Mouse (Mus musculus) hindbrain, embryonic 11.5 days (tissue): ENCODE measurements around the gene Rfxank. TPM values are rescaled to one million over a fixed set of nuclear protein-coding genes. Genes with fewer than 3 reads are reported as not detected.

ENCODE experiments used
- ATAC-seq: fragments of 200-750 bp; cut with Nextera tagmentation; 2 replicates; pipeline ENCODE4 v1.8.0; 2017; ENCODE audit warnings: mild to moderate bottlenecking, moderate TSS enrichment, moderate library complexity; ENCODE audit not compliant: low FRiP score
- DNase-seq: peaks from one replicate; pipeline ENCODE4 v3.0.0-alpha.2; 2015; ENCODE audit warnings: low spot score
- H3K27ac ChIP-seq: fragments of 300-500 bp; sonication (generic); 2 replicates; pipeline ENCODE4 v1.5.1; 2014; ENCODE audit warnings: mild to moderate bottlenecking, low read depth, low read length
- H3K27me3 ChIP-seq: fragments of 300-500 bp; sonication (generic); 2 replicates; pipeline ENCODE4 v1.6.1; 2014; ENCODE audit warnings: mild to moderate bottlenecking, low read length, moderate library complexity, mixed read lengths; ENCODE audit not compliant: control insufficient read depth, insufficient read depth
- H3K36me3 ChIP-seq: fragments of 300-500 bp; sonication (generic); 2 replicates; pipeline ENCODE4 v1.6.1; 2014; ENCODE audit warnings: mild to moderate bottlenecking, low read length, moderate library complexity, mixed read lengths; ENCODE audit not compliant: control insufficient read depth, insufficient read depth
- H3K4me1 ChIP-seq: fragments of 300-500 bp; sonication (generic); replicated peaks from 2 replicates; pipeline ENCODE4 v1.6.1; 2014; ENCODE audit warnings: low read length, mixed read lengths; ENCODE audit not compliant: control insufficient read depth, insufficient read depth
- H3K4me2 ChIP-seq: fragments of 300-500 bp; sonication (generic); replicated peaks from 2 replicates; pipeline ENCODE4 v1.6.1; 2014; ENCODE audit warnings: mild to moderate bottlenecking, low read depth, low read length
- H3K4me3 ChIP-seq: fragments of 300-500 bp; sonication (generic); 2 replicates; pipeline ENCODE4 v1.5.1; 2014; ENCODE audit warnings: low read depth, low read length
- H3K9ac ChIP-seq: fragments of 300-500 bp; sonication (generic); 2 replicates; pipeline ENCODE4 v1.6.1; 2014; ENCODE audit warnings: low read depth, low read length
- H3K9me3 ChIP-seq: fragments of 300-500 bp; sonication (generic); 2 replicates; pipeline ENCODE4 v1.6.1; 2016; ENCODE audit warnings: low read length; ENCODE audit not compliant: control insufficient read depth
- WGBS: fragments of 180-500 bp; shearing (Covaris S2); extraction: QIAGEN DNeasy Blood & Tissue Kit; methylation state at CpG from one replicate; pipeline ENCODE4 v1.1.7; 2014; 5-methylcytosine and 5-hydroxymethylcytosine counted together
- polyA plus RNA-seq: library from polyadenylated mRNA; unstranded; fragments of >200 nt; fragmentation: Nextera tagmentation; extraction: Ambion mirVana; gene quantifications from 2 replicates; pipeline ENCODE4 v1.2.1, GENCODE M21; 2014

The Rfxank gene
- polyA plus RNA-seq, 1 experiment from 2014 or later: 14.6 TPM

DNA sequence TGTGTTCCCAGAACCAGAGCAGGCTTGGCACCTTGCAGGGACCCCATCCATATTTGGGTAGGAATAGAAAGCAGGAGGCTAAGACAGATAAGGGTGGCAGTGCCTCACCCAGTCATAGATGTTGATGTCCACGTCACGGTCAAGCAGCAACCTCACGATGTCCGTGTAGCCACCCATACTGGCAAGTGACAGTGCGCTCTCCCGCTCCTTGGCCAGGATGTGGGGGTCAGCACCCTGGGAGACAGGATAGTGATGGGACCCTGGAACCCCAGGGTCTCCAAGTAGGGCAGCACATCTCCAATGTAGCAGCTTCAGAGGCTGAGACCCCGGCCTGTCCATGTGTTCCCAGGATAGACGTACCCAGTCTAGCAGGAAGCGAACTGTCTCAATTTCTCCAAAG, 4.0 kb downstream of the Rfxank start:
- Histone ChIP-seq H3K4me1 (peaks cover 5% of the 10 kb centered on the region; the same call in 1 of the 2 replicates), H3K27ac (no peak overlapping the region), H3K9ac (no peak overlapping the region), H3K9me3 (no peaks in the 10 kb centered on the region), H3K4me2 (no peak overlapping the region), H3K27me3 (no peaks in the 10 kb centered on the region), H3K4me3 (no peak overlapping the region), H3K36me3 (0 out of 2 replicates have a peak, but pooled peaks cover 6% of the 10 kb centered on the region)
- DNase-seq (no peak), ATAC-seq (no peak)
- 88% methylated on average over 9 of the region's 9 CpGs for WGBS

DNA sequence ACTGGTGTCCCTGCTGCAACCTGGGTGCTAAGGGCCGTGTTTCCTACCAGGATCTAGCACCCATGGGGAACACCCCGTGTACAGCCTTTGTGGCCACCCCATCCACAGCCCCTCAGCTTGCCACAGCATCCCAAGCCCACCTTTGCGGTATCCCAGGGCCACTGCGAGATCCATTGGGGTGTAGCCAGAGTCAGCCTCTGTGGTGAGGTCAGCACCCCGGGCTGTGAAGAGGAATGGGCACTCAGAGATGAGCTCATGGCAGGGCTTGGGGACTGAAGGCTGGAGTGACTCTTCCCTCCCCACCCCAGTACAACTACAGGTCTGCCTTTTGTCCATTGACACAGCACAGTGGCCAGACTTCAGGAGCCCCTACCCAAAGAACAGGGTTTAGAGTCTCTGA, 4.9 kb downstream of the Rfxank start:
- Histone ChIP-seq H3K9ac (no peak overlapping the region), H3K27me3 (no peaks in the 10 kb centered on the region), H3K27ac (no peak overlapping the region), H3K4me2 (no peak overlapping the region), H3K4me3 (no peak overlapping the region), H3K4me1 (peaks cover 5% of the 10 kb centered on the region; the same call in 1 of the 2 replicates), H3K9me3 (no peaks in the 10 kb centered on the region), H3K36me3 (0 out of 2 replicates have a peak, but pooled peaks cover 6% of the 10 kb centered on the region)
- ATAC-seq (no peak), DNase-seq (no peak)
- 91% methylated on average over 5 of the region's 5 CpGs for WGBS

DNA sequence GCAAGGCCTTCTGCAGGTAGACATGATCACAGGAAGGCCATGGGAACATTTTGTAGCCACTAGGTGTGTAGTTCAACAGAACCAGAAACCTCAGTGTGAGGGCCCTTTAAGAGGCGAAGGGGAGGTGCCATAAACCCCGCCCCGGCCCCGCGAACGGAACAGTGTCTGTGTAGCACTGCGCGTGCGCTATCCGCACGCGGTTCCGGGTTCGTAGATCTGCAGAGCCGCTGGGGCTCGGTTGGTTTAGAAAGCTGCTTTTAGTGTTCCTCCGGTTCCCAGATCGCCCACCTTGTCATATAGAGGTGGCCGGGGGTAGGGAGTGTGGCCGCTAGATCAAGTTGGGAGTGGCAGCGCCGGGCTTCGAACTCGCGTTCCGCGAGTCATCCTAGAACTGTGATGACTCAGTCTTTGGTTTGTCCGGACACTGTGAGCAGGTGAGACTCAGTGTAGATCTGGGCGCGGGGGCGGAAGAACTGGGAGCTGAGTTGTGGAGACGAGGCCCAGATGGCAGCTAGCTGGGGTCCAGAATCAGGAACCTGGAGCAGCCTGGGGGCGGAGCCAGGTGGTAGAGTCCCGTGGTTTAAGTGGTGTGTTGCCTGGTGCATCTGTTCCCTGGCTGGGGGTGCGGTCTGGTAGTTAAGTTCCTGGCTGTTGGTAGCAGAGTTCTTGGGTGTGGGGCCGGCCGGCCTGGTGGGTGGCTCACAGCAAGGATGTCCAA, 7.6 kb downstream of the Rfxank start, which contains the start of gene Nr2c2ap:
Nr2c2ap (plus strand) TSS at position 168 of the 718 bp plus-strand sequence.
- 1% methylated on average over 37 of the region's 37 CpGs for WGBS
- Histone ChIP-seq H3K4me3 (peak within 1 kb of the TSS; percentile 79), H3K9ac (peak within 1 kb of the TSS; percentile 65), H3K27me3 (no peaks in the 10 kb centered on the region), H3K9me3 (no peaks in the 10 kb centered on the region), H3K36me3 (0 out of 2 replicates have a peak, but pooled peaks cover 5% of the 10 kb centered on the region), H3K4me2 (peak within 1 kb of the TSS; percentile 69), H3K4me1 (peaks cover 5% of the 10 kb centered on the region; the same call in 1 of the 2 replicates), H3K27ac (no peak within 1 kb of the TSS)
- peak; percentile 93 for DNase-seq
- ATAC-seq: peak; percentile 83

DNA sequence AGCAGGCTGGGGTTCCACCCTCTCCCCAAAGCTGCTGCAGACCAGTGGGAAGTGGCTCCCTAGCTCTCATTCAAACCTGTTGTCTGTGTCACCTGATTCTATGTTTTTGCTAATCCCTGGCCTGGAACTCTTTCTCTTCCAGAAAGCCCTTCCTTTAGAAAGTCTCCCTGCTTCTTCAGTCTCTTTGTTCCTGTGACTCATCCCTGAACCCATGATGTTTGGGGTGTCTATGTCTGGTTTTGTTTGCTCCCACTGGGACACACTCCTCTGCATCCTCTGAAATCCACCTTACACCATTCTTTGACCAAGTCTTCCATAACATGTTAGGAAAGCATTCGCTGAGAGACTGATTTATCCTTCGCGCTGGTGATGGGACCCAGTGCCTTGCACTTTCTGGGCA, 8.9 kb downstream of the Rfxank start:
- ATAC-seq: no peak
- no peak overlapping the region for H3K9ac ChIP-seq
- H3K27ac ChIP-seq: no peak overlapping the region
- H3K4me2 ChIP-seq: no peak overlapping the region
- H3K27me3 ChIP-seq: no peaks in the 10 kb centered on the region
- no peak overlapping the region for H3K4me3 ChIP-seq
- 0 out of 2 replicates have a peak, but pooled peaks cover 4% of the 10 kb centered on the region for H3K36me3 ChIP-seq
- WGBS: 86% methylated on average over 3 of the region's 3 CpGs
- peaks cover 5% of the 10 kb centered on the region; the same call in 1 of the 2 replicates for H3K4me1 ChIP-seq
- H3K9me3 ChIP-seq: no peaks in the 10 kb centered on the region
- no peak for DNase-seq

DNA sequence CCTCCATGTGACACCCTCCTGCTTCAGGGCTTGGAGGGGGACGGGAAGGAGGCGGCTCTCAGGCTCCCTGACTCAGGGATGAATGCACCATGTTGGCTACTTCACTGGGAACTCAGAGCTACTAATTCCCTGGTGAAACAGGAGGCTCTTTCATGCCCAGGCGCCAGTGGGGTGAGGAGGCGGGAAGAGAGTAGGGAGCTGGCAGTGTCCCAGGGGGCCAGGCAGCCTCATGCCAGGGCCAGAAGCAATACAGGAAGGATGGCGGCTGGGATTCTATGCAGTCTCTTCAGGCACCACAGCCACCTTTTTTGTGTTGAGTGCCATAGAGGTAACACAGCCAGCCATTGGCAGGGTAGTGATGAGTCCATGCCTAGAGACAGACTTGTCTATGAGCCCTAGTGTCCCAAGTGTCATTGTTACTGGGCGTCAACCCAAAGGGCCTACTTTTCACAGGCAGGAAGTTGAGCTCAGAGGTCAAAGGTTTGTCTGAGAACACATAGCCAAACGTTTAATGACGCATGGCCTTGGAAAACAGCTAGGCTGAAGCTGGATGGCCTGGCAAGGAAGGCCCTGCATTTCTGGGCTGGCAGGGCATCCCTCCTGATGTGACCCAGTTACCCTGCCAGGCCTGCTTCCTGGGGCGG, 9.5 kb downstream of the Rfxank start:
- no peak overlapping the region for H3K9ac ChIP-seq
- H3K27me3 ChIP-seq: no peaks in the 10 kb centered on the region
- WGBS: 69% methylated on average over 9 of the region's 9 CpGs
- H3K4me3 ChIP-seq: no peak overlapping the region
- no peaks in the 10 kb centered on the region for H3K36me3 ChIP-seq
- peaks cover 5% of the 10 kb centered on the region; the same call in 1 of the 2 replicates for H3K4me1 ChIP-seq
- H3K9me3 ChIP-seq: no peaks in the 10 kb centered on the region
- ATAC-seq (no peak), DNase-seq (no peak)
- H3K4me2 ChIP-seq: no peak overlapping the region
- H3K27ac ChIP-seq: no peak overlapping the region

DNA sequence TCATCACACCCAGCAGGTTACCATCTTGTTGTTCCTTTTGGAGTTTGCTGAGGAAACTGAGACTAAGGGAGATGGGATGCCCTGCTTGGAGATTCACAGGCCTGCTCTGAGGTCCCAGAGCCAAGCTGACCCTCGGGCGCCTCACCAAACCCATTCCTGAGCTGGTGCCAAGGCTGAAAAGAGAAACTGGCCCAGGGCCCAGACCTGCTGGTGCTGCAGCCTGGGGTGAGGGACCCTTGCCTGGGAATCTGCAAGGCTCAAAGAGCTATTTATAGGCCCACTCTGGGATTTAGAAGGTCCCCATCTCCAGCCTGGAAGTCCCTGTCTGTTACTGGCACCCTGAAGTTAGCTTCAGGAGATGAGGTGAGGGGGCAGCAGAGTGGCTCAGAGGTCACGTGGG, 10.5 kb downstream of the Rfxank start:
- Histone ChIP-seq H3K9ac (no peak overlapping the region), H3K4me3 (no peak overlapping the region)
- no peak for ATAC-seq

DNA sequence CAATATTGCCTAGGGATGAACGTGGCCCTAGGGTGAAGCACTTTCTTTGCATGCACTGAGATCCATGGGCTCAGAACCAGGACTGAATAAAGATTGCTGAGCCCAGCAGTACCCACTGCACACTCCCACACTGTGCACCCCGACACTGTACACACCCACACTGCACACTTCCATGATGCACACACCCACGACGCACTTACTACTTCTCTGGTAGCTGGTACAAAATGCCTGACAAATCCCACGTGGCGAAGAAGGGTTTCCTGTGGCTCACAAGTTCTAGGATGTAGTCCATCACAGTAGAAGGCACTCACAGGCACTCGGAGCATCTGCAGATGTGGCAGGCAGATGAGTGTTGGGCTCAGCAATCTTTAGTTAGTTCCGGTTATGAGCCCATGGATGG, 14.0 kb downstream of the Rfxank start:
- no peak for ATAC-seq
- no peaks in the 10 kb centered on the region for H3K36me3 ChIP-seq
- H3K4me1 ChIP-seq: no peaks in the 10 kb centered on the region
- no peak overlapping the region for H3K9ac ChIP-seq
- 69% methylated on average over 8 of the region's 8 CpGs for WGBS
- H3K27me3 ChIP-seq: no peaks in the 10 kb centered on the region
- H3K4me2 ChIP-seq: no peak overlapping the region
- H3K4me3 ChIP-seq: no peak overlapping the region
- H3K9me3 ChIP-seq: no peaks in the 10 kb centered on the region
- DNase-seq: no peak
- no peak overlapping the region for H3K27ac ChIP-seq

More for the DNA sequence above, 10.5 kb downstream of the Rfxank start:
- no peaks in the 10 kb centered on the region for H3K36me3 ChIP-seq
- H3K9me3 ChIP-seq: no peaks in the 10 kb centered on the region
- no peak overlapping the region for H3K27ac ChIP-seq
- DNase-seq: no peak
- no peaks in the 10 kb centered on the region for H3K27me3 ChIP-seq
- peaks cover 5% of the 10 kb centered on the region; the same call in 1 of the 2 replicates for H3K4me1 ChIP-seq
- no peak overlapping the region for H3K4me2 ChIP-seq
- 89% methylated on average over 3 of the region's 3 CpGs for WGBS

DNA sequence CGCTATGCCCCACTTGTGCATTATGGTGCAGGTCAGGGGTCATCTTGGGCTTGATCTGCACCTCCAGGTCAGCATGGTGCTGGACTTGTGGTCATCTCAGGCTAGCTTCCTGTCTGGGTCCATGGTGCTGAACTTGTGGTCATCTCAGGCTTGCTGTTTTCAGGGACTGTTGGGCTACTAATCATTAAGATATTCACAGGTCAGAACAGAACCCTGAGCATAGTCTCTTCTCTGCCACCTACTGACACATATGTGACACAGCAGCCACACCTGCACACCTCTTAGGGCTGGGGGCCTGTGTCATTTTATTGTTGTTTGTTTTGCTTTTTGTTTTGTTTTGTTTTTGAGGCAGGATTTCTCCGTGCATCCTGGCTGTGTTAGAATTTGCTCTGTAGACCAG, 16.1 kb downstream of the Rfxank start:
- no peaks in the 10 kb centered on the region for H3K36me3 ChIP-seq
- no peak overlapping the region for H3K4me3 ChIP-seq
- H3K4me2 ChIP-seq: no peak overlapping the region
- ATAC-seq (no peak), DNase-seq (no peak)
- H3K27ac ChIP-seq: no peak overlapping the region
- H3K9ac ChIP-seq: no peak overlapping the region
- H3K4me1 ChIP-seq: no peaks in the 10 kb centered on the region
- WGBS: 56% methylated on average over 2 of the region's 2 CpGs
- no peaks in the 10 kb centered on the region for H3K27me3 ChIP-seq
- H3K9me3 ChIP-seq: no peaks in the 10 kb centered on the region
